Mouse (Mus musculus): ENCODE data around the gene Zmat3. TPM values are rescaled to one million over a fixed set of nuclear protein-coding genes. Genes with fewer than 3 reads are reported as not detected.
A peak's percentile ranks its signal among the peaks of the same experiment; 100 is the strongest.

Gene Zmat3
- polyA plus RNA-seq (2012; ENCODE audit: insufficient read depth, insufficient read length, missing spikeins) = 2.9 and 3.5 TPM in 2 replicates

DNA sequence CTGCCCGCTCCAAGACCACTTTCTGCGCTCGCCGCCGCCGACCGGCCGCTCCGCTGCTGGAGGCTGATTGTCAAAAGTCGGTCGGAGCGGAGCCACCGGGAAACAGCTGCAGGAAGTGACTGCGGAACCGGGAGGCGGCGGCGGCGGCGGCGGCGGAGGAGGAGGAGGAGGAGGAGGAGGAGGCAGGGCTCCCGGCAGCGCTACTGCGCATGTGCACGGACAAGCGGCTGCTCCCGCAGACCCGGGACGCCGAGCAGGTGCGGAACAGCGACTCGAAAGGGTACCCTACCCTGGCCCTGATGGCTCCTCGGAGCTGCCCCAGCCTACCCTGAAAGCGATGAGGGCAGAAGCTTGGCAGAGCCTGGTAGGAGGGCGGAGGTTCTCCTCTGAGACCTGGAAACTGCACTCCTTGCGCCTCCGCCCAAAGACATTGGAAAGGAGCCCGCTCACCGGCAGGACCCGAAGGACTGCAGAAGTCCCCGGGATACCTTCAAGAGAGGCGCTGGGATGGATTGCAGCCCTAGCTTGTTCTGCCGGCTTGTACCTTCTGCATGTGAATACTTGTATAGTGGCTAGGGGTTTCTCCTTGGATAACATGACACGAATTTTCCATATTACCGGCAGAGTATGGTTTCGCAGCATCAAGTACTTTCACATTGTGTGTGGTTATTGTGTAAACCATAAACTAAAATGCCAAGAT is at the start of gene Zmat3:
Gene Zmat3, minus strand, starts transcription at position 469 of the 700 bp plus-strand sequence.
- H3K4me1 ChIP-seq (ENCODE audit: control insufficient read depth, insufficient read depth, insufficient read length, low read length) = no peaks in the 10 kb centered on the region
- no peak within 1 kb of the TSS for H3K27ac ChIP-seq (replicated peaks; ENCODE audit: low read depth, low read length)
- peak within 1 kb of the TSS; percentile 91 for H3K4me3 ChIP-seq (ENCODE audit: insufficient read depth, low read depth, low read length)

- Histone ChIP-seq H3K27ac (replicated peaks; ENCODE audit: low read depth, low read length) (no peak overlapping the region), H3K4me3 (ENCODE audit: insufficient read depth, low read depth, low read length) (no peak overlapping the region), H3K4me1 (ENCODE audit: control insufficient read depth, insufficient read depth, insufficient read length, low read length) (peaks cover 23% of the 10 kb centered on the region)
Measured at GRCm38 (mm10) chr3:32414381-32414780, 48.6 kb upstream of the Zmat3 start.

DNA sequence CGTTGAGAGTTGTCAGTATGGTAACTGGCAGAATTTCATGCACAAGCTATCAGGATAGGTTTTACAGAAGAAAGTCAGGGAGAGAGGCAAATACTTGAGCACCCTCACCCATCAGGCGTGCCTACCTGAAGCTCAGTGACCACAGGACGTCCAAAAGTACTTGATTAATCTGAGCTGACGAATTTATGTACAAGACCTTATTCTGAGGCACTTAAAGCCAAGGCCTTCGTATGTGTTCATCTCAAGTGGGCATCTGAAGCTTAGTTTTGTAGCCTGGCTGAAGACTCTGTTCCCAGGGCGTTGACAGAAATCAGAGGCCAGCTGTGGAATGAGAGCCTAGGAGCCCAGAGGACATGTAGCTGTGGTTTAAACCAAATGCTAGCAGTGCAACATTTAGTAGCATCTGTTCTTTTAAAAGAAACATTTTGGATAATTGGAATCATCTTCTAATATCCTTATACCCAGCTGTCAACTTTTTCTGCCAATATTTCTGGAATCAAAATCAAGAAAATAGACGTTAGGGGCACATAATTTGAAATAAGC is 46.8 kb upstream of the Zmat3 start:
- Histone ChIP-seq H3K27ac (replicated peaks; ENCODE audit: low read depth, low read length) (no peak overlapping the region), H3K4me1 (ENCODE audit: control insufficient read depth, insufficient read depth, insufficient read length, low read length) (peaks cover 24% of the 10 kb centered on the region)

DNA sequence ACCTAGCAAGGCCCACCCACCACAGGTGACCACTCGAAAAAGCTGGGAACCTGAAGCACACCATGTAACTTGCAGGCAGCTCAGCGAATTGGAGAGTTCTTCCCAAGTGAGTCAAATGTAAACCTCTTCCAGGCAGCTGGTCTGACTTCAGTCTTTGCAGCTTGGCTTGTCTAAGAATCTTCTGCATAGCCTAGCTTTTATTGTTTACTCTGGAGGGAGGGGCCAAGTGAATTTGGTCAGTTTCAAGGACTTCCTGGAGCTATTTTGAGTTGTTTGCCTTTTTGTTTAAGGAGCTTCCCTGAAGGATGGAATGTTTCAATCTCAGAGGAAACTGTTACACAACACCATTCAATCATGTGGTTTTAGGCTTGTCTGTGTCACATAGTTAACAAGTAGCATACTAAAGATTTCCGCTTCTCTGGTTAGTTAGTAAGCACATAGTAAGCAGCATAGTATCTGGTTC is 43.0 kb upstream of the Zmat3 start:
- Histone ChIP-seq H3K4me1 (ENCODE audit: control insufficient read depth, insufficient read depth, insufficient read length, low read length) (peaks cover 17% of the 10 kb centered on the region), H3K27ac (replicated peaks; ENCODE audit: low read depth, low read length) (peak overlapping the region; percentile 89), H3K4me3 (ENCODE audit: insufficient read depth, low read depth, low read length) (no peak overlapping the region)

More for the DNA sequence above, 46.8 kb upstream of the Zmat3 start:
- H3K4me3 ChIP-seq (ENCODE audit: insufficient read depth, low read depth, low read length) = no peak overlapping the region

DNA sequence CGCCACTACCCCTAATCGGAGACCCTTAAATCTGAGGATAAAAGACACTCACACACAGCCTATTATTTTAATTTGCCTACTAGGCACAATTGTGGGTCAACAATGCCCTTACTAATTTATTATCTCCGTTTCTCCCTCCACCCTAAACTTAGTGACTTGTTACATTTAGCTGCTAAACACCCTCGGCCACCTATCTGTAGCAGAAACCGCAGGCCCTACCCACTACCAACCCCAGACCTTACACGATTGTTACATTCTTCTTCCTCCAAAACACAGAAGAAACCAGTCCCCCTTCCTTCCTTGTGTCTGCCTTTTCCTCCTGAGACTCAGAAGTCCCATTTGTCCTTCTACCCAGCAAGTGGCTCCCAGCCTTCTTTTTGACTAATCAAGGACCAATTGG is 41.0 kb upstream of the Zmat3 start:
- no peak overlapping the region for H3K27ac ChIP-seq (replicated peaks; ENCODE audit: low read depth, low read length)
- H3K4me1 ChIP-seq (ENCODE audit: control insufficient read depth, insufficient read depth, insufficient read length, low read length) = peaks cover 17% of the 10 kb centered on the region
- no peak overlapping the region for H3K4me3 ChIP-seq (ENCODE audit: insufficient read depth, low read depth, low read length)

GRCm38 (mm10) chr3:32405699-32406098 is 39.9 kb upstream of the Zmat3 start:
- Histone ChIP-seq H3K4me1 (ENCODE audit: control insufficient read depth, insufficient read depth, insufficient read length, low read length) (peaks cover 18% of the 10 kb centered on the region), H3K4me3 (ENCODE audit: insufficient read depth, low read depth, low read length) (no peak overlapping the region), H3K27ac (replicated peaks; ENCODE audit: low read depth, low read length) (no peak overlapping the region)

GRCm38 (mm10) chr3:32402990-32403885 is 37.4 kb upstream of the Zmat3 start:
- no peak overlapping the region for H3K27ac ChIP-seq (replicated peaks; ENCODE audit: low read depth, low read length)
- no peak overlapping the region for H3K4me3 ChIP-seq (ENCODE audit: insufficient read depth, low read depth, low read length)
- peaks cover 24% of the 10 kb centered on the region for H3K4me1 ChIP-seq (ENCODE audit: control insufficient read depth, insufficient read depth, insufficient read length, low read length)

- no peak overlapping the region for H3K27ac ChIP-seq (replicated peaks; ENCODE audit: low read depth, low read length)
- H3K4me1 ChIP-seq (ENCODE audit: control insufficient read depth, insufficient read depth, insufficient read length, low read length) = peaks cover 24% of the 10 kb centered on the region
- H3K4me3 ChIP-seq (ENCODE audit: insufficient read depth, low read depth, low read length) = no peak overlapping the region
Measured at GRCm38 (mm10) chr3:32401591-32401990, 35.8 kb upstream of the Zmat3 start.

DNA sequence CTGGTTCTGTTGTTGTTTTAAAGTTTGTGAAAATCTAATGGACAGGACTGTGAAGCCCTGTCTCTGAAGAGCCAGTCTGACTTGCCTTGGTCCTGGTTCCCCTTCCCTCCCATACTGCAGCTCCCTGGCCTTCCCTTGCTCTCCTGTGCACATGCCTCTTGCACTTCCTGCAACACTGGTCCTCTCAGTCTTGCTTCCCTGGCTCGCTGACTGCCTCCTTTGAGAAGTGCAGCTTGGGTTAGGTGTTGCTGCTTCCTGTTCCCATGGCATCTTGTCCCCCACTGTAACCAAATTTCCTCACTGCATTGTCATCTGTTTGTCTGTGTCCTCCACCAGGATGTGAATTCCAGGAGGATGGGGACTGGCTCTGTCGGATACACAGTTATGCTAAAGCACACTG is 34.1 kb upstream of the Zmat3 start:
- Histone ChIP-seq H3K4me1 (ENCODE audit: control insufficient read depth, insufficient read depth, insufficient read length, low read length) (peaks cover 20% of the 10 kb centered on the region), H3K27ac (replicated peaks; ENCODE audit: low read depth, low read length) (0 out of 2 replicates have a peak overlapping the region, but pooled peaks have one; percentile 27), H3K4me3 (ENCODE audit: insufficient read depth, low read depth, low read length) (no peak overlapping the region)

GRCm38 (mm10) chr3:32399381-32399780 is 33.6 kb upstream of the Zmat3 start:
- 0 out of 2 replicates have a peak overlapping the region, but pooled peaks have one; percentile 27 for H3K27ac ChIP-seq (replicated peaks; ENCODE audit: low read depth, low read length)
- H3K4me3 ChIP-seq (ENCODE audit: insufficient read depth, low read depth, low read length) = no peak overlapping the region
- peaks cover 20% of the 10 kb centered on the region for H3K4me1 ChIP-seq (ENCODE audit: control insufficient read depth, insufficient read depth, insufficient read length, low read length)

DNA sequence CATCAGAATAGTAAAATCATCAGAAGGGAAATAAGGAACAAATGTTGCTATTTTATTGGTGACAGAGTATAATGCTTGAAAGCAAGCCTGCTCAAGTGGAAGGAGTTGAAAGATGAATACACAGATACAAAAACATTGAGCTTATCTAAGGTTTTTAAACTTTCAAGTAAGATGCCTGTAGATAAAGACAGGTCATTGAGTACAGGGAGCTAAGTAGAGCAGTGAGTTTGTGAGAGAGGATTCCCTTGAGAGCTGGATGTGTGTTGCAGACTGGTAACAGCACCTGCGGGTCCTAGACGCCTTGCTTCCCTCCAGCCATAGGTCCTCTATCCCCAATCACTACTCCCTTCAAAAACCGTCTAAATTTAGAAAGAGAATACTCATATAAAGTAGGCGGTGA is 32.8 kb upstream of the Zmat3 start:
- H3K4me3 ChIP-seq (ENCODE audit: insufficient read depth, low read depth, low read length) = 0 out of 2 replicates have a peak overlapping the region, but pooled peaks have one; percentile 9
- H3K27ac ChIP-seq (replicated peaks; ENCODE audit: low read depth, low read length) = no peak overlapping the region

DNA sequence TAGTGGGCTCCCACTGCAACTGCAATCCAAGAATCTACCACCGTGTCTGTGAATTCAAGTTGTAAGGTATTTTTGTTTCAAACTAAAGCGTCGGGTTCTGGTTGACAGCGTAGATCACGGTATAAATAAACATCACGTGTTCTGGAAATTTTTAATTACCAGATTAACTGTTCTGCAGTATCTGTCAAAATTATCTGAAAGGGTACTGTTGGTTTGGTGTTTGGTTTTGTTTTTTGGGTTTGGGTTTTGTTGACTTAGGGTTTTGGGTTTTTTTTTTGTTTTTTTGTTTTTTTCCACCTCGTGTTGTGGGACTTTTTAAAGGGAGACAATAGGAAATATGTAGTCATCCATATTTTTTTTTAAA is 32.3 kb upstream of the Zmat3 start:
- Histone ChIP-seq H3K4me3 (ENCODE audit: insufficient read depth, low read depth, low read length) (peak overlapping the region; percentile 88), H3K4me1 (ENCODE audit: control insufficient read depth, insufficient read depth, insufficient read length, low read length) (peaks cover 17% of the 10 kb centered on the region), H3K27ac (replicated peaks; ENCODE audit: low read depth, low read length) (no peak overlapping the region)

More for the DNA sequence above, 32.8 kb upstream of the Zmat3 start:
- H3K4me1 ChIP-seq (ENCODE audit: control insufficient read depth, insufficient read depth, insufficient read length, low read length) = peaks cover 20% of the 10 kb centered on the region

- Histone ChIP-seq H3K27ac (replicated peaks; ENCODE audit: low read depth, low read length) (peak within 1 kb of the TSS; percentile 86), H3K4me1 (ENCODE audit: control insufficient read depth, insufficient read depth, insufficient read length, low read length) (peaks cover 15% of the 10 kb centered on the region), H3K4me3 (ENCODE audit: insufficient read depth, low read depth, low read length) (peak within 1 kb of the TSS; percentile 88)
Measured at GRCm38 (mm10) chr3:32397461-32398174, 31.8 kb upstream of the Zmat3 start, which contains the start of gene Pik3ca. Pik3ca (plus strand) TSS chr3:32397671.

DNA sequence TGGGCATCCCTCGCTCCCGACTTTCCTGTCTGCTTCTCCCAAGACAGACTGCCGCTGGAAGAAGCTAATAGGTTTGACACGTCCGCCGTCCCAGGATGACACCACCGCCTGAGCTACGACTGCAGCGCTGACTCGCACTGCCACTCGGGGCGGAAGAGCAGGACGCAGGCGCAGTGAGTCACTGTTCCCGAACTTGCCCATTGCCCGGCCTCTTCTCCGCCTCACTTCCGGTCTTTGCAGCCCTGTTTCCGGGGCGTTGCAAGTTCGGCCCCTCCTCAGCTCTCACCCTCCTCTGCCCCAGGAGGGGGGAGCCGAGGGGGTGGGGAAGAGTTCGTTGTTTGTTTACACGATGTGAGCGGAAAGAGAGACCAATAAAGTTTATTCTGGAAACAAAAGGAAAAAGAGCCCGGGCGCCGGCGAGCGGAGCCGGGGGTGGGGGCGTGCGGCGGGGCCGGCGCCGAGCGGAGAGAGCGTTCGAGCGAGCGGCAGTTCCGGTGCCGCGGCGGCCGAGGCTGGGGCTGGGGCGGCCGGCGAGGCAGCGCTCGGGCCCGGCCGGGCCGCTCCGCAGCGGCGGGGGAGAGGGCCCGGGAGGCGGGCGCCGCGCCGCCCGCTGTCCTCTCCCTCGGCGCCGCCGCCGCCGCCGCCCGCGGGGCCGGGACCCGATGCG is 31.1 kb upstream of the Zmat3 start:
- Histone ChIP-seq H3K4me3 (ENCODE audit: insufficient read depth, low read depth, low read length) (peak overlapping the region; percentile 88), H3K4me1 (ENCODE audit: control insufficient read depth, insufficient read depth, insufficient read length, low read length) (peaks cover 13% of the 10 kb centered on the region), H3K27ac (replicated peaks; ENCODE audit: low read depth, low read length) (peak overlapping the region; percentile 86)
